Mouse (Mus musculus): ENCODE measurements around the gene Cyp2j9. TPM values are rescaled to one million over a fixed set of nuclear protein-coding genes. Genes with fewer than 3 reads are reported as not detected.

Gene Cyp2j9
- polyA plus RNA-seq, 1 experiment from 2014 or later = 3.3 TPM

Other genes with a start within 250 kb of the Cyp2j9 start
- gene Cyp2j11, start 242.9 kb downstream of the Cyp2j9 start, polyA plus RNA-seq (2014; fragmentation: Nextera tagmentation; extraction: Ambion mirVana) = not detected in 2 replicates
- not detected in 2 replicates for gene Cyp2j8, start 84.2 kb downstream of the Cyp2j9 start, polyA plus RNA-seq (2014; fragmentation: Nextera tagmentation; extraction: Ambion mirVana)
- gene Cyp2j6, start 37.9 kb downstream of the Cyp2j9 start, polyA plus RNA-seq (2014; fragmentation: Nextera tagmentation; extraction: Ambion mirVana) = 7.3 and 8.9 TPM in 2 replicates
- not detected in 2 replicates for gene Cyp2j5, start 72.6 kb upstream of the Cyp2j9 start, polyA plus RNA-seq (2014; fragmentation: Nextera tagmentation; extraction: Ambion mirVana)
- 0.32 TPM in 1 of 2 replicates, not detected in the other for gene Gm12695, start 193.6 kb upstream of the Cyp2j9 start, polyA plus RNA-seq (2014; fragmentation: Nextera tagmentation; extraction: Ambion mirVana)